Mouse (Mus musculus) liver, adult (tissue): ENCODE results near the gene Ebf4.

ENCODE experiments used
- GATA4 ChIP-seq: IDR thresholded peaks from 2 replicates; pipeline ENCODE4 v1.6.1; 2014; ENCODE audit warnings: mild to moderate bottlenecking, low read length; ENCODE audit not compliant: insufficient replicate concordance

Ebf4 gene

GRCm38 (mm10) chr2:130341220-130341580, 46.2 kb downstream of the Ebf4 start:
- no peak for TF ChIP-seq GATA4

- TF ChIP-seq GATA4: no peak
These were observed 55.4 kb downstream of the Ebf4 start for GRCm38 (mm10) chr2:130350376-130350775.

- no peak for TF ChIP-seq GATA4
These were observed 56.9 kb downstream of the Ebf4 start for GRCm38 (mm10) chr2:130351758-130352339.

- no peak for TF ChIP-seq GATA4
These were observed 58.4 kb downstream of the Ebf4 start for GRCm38 (mm10) chr2:130353411-130353810.

- TF ChIP-seq GATA4: no peak
These were observed 58.9 kb downstream of the Ebf4 start for GRCm38 (mm10) chr2:130353889-130354288.

GRCm38 (mm10) chr2:130357551-130357950, 62.6 kb downstream of the Ebf4 start:
- no peak for TF ChIP-seq GATA4

- TF ChIP-seq GATA4: no peak
These were observed 63.9 kb downstream of the Ebf4 start for GRCm38 (mm10) chr2:130358852-130359251.

GRCm38 (mm10) chr2:130362511-130363026, 67.6 kb downstream of the Ebf4 start:
- TF ChIP-seq GATA4: no peak

- no peak for TF ChIP-seq GATA4
These were observed 70.5 kb downstream of the Ebf4 start for GRCm38 (mm10) chr2:130365211-130366094.

GRCm38 (mm10) chr2:130367386-130367785, 72.4 kb downstream of the Ebf4 start:
- TF ChIP-seq GATA4: no peak

- no peak for TF ChIP-seq GATA4
These were observed 80.0 kb downstream of the Ebf4 start for GRCm38 (mm10) chr2:130374951-130375350.

GRCm38 (mm10) chr2:130383205-130383604, 88.2 kb downstream of the Ebf4 start:
- no peak for TF ChIP-seq GATA4

GRCm38 (mm10) chr2:130383895-130384294, 88.9 kb downstream of the Ebf4 start:
- TF ChIP-seq GATA4: no peak

- TF ChIP-seq GATA4: no peak
These were observed 91.2 kb downstream of the Ebf4 start for GRCm38 (mm10) chr2:130386212-130386611.

- TF ChIP-seq GATA4: no peak
These were observed 93.8 kb downstream of the Ebf4 start for GRCm38 (mm10) chr2:130388796-130389195.

GRCm38 (mm10) chr2:130390993-130391625, 96.1 kb downstream of the Ebf4 start:
- TF ChIP-seq GATA4: no peak
